Mouse (Mus musculus): ENCODE data around the gene Serhl. TPM values are rescaled to one million over a fixed set of nuclear protein-coding genes. Genes with fewer than 3 reads are reported as not detected.

Serhl gene
- polyA plus RNA-seq, 1 experiment from 2014 or later: 71.0 TPM

- Histone ChIP-seq H3K4me2 (ENCODE audit: low read depth, low read length) (no peak overlapping the region), H3K9me3 (ENCODE audit: control insufficient read depth, low read length) (no peaks in the 10 kb centered on the region), H3K9ac (ENCODE audit: low read depth, low read length) (no peak overlapping the region), H3K4me3 (ENCODE audit: low read length) (no peak overlapping the region), H3K4me1 (ENCODE audit: control insufficient read depth, insufficient read depth, low read length) (peaks cover 4% of the 10 kb centered on the region; the same call in 1 of the 2 replicates), H3K27ac (ENCODE audit: low read length) (no peak overlapping the region), H3K27me3 (replicated peaks; ENCODE audit: control insufficient read depth, insufficient read depth, low read length) (no peaks in the 10 kb centered on the region; the same call in 1 of the 2 replicates), H3K36me3 (ENCODE audit: control insufficient read depth, insufficient read depth, low read length) (no peaks in the 10 kb centered on the region)
- WGBS: 86% methylated on average over 5 of the region's 5 CpGs
- no peak for ATAC-seq
Observed at GRCm38 (mm10) chr15:83071752-83072151, 17.6 kb upstream of the Serhl start.

- peaks cover 4% of the 10 kb centered on the region; the same call in 1 of the 2 replicates for H3K4me1 ChIP-seq (ENCODE audit: control insufficient read depth, insufficient read depth, low read length)
- no peak overlapping the region for H3K4me3 ChIP-seq (ENCODE audit: low read length)
- no peaks in the 10 kb centered on the region for H3K36me3 ChIP-seq (ENCODE audit: control insufficient read depth, insufficient read depth, low read length)
- no peak overlapping the region for H3K4me2 ChIP-seq (ENCODE audit: low read depth, low read length)
- H3K27me3 ChIP-seq (replicated peaks; ENCODE audit: control insufficient read depth, insufficient read depth, low read length): no peaks in the 10 kb centered on the region; the same call in 1 of the 2 replicates
- no peak overlapping the region for H3K9ac ChIP-seq (ENCODE audit: low read depth, low read length)
- no peaks in the 10 kb centered on the region for H3K9me3 ChIP-seq (ENCODE audit: control insufficient read depth, low read length)
- ATAC-seq: no peak
- WGBS: 84% methylated on average over 4 of the region's 4 CpGs
- no peak overlapping the region for H3K27ac ChIP-seq (ENCODE audit: low read length)
Observed at GRCm38 (mm10) chr15:83074179-83074578, 15.1 kb upstream of the Serhl start.

- H3K27me3 ChIP-seq (replicated peaks; ENCODE audit: control insufficient read depth, insufficient read depth, low read length): no peaks in the 10 kb centered on the region; the same call in 1 of the 2 replicates
- no peaks in the 10 kb centered on the region for H3K36me3 ChIP-seq (ENCODE audit: control insufficient read depth, insufficient read depth, low read length)
- no peak for ATAC-seq
- no peak overlapping the region for H3K27ac ChIP-seq (ENCODE audit: low read length)
- H3K9me3 ChIP-seq (ENCODE audit: control insufficient read depth, low read length): no peaks in the 10 kb centered on the region
- no peaks in the 10 kb centered on the region for H3K4me1 ChIP-seq (ENCODE audit: control insufficient read depth, insufficient read depth, low read length)
- H3K4me2 ChIP-seq (ENCODE audit: low read depth, low read length): no peak overlapping the region
- no peak overlapping the region for H3K9ac ChIP-seq (ENCODE audit: low read depth, low read length)
- H3K4me3 ChIP-seq (ENCODE audit: low read length): no peak overlapping the region
- WGBS: 50% methylated on average over 27 of the region's 27 CpGs
Observed at GRCm38 (mm10) chr15:83075607-83076525, 13.4 kb upstream of the Serhl start.

GRCm38 (mm10) chr15:83083530-83083929, 5.8 kb upstream of the Serhl start:
- Histone ChIP-seq H3K4me2 (ENCODE audit: low read depth, low read length) (no peak overlapping the region), H3K4me3 (ENCODE audit: low read length) (no peak overlapping the region), H3K4me1 (ENCODE audit: control insufficient read depth, insufficient read depth, low read length) (peaks cover 4% of the 10 kb centered on the region; the same call in 1 of the 2 replicates), H3K36me3 (ENCODE audit: control insufficient read depth, insufficient read depth, low read length) (no peaks in the 10 kb centered on the region), H3K27ac (ENCODE audit: low read length) (no peak overlapping the region), H3K9ac (ENCODE audit: low read depth, low read length) (no peak overlapping the region), H3K27me3 (replicated peaks; ENCODE audit: control insufficient read depth, insufficient read depth, low read length) (no peaks in the 10 kb centered on the region), H3K9me3 (ENCODE audit: control insufficient read depth, low read length) (no peaks in the 10 kb centered on the region)
- WGBS: 69% methylated on average over 5 of the region's 5 CpGs
- ATAC-seq: no peak

- Histone ChIP-seq H3K27me3 (replicated peaks; ENCODE audit: control insufficient read depth, insufficient read depth, low read length) (no peaks in the 10 kb centered on the region), H3K9me3 (ENCODE audit: control insufficient read depth, low read length) (no peaks in the 10 kb centered on the region), H3K27ac (ENCODE audit: low read length) (no peak overlapping the region), H3K9ac (ENCODE audit: low read depth, low read length) (no peak overlapping the region), H3K4me3 (ENCODE audit: low read length) (no peak overlapping the region), H3K4me1 (ENCODE audit: control insufficient read depth, insufficient read depth, low read length) (peaks cover 8% of the 10 kb centered on the region), H3K4me2 (ENCODE audit: low read depth, low read length) (no peak overlapping the region), H3K36me3 (ENCODE audit: control insufficient read depth, insufficient read depth, low read length) (no peaks in the 10 kb centered on the region)
- ATAC-seq: no peak
- 57% methylated on average over 13 of the region's 13 CpGs for WGBS
Observed at GRCm38 (mm10) chr15:83084022-83084640, 5.2 kb upstream of the Serhl start.

GRCm38 (mm10) chr15:83085901-83086300, 3.4 kb upstream of the Serhl start:
- Histone ChIP-seq H3K9me3 (ENCODE audit: control insufficient read depth, low read length) (no peaks in the 10 kb centered on the region), H3K27ac (ENCODE audit: low read length) (no peak overlapping the region), H3K27me3 (replicated peaks; ENCODE audit: control insufficient read depth, insufficient read depth, low read length) (no peaks in the 10 kb centered on the region), H3K4me2 (ENCODE audit: low read depth, low read length) (no peak overlapping the region), H3K36me3 (ENCODE audit: control insufficient read depth, insufficient read depth, low read length) (no peaks in the 10 kb centered on the region), H3K4me1 (ENCODE audit: control insufficient read depth, insufficient read depth, low read length) (peaks cover 13% of the 10 kb centered on the region), H3K4me3 (ENCODE audit: low read length) (no peak overlapping the region), H3K9ac (ENCODE audit: low read depth, low read length) (no peak overlapping the region)
- 36% methylated on average over 7 of the region's 7 CpGs for WGBS
- no peak for ATAC-seq

GRCm38 (mm10) chr15:83086636-83087328, 2.5 kb upstream of the Serhl start:
- Histone ChIP-seq H3K4me3 (ENCODE audit: low read length) (no peak overlapping the region), H3K4me1 (ENCODE audit: control insufficient read depth, insufficient read depth, low read length) (peaks cover 14% of the 10 kb centered on the region), H3K27me3 (replicated peaks; ENCODE audit: control insufficient read depth, insufficient read depth, low read length) (no peaks in the 10 kb centered on the region), H3K36me3 (ENCODE audit: control insufficient read depth, insufficient read depth, low read length) (no peaks in the 10 kb centered on the region), H3K27ac (ENCODE audit: low read length) (no peak overlapping the region), H3K9ac (ENCODE audit: low read depth, low read length) (no peak overlapping the region), H3K9me3 (ENCODE audit: control insufficient read depth, low read length) (no peaks in the 10 kb centered on the region), H3K4me2 (ENCODE audit: low read depth, low read length) (no peak overlapping the region)
- ATAC-seq: no peak
- 84% methylated on average over 13 of the region's 13 CpGs for WGBS

GRCm38 (mm10) chr15:83088495-83089428, 544 bp upstream of the Serhl start:
- H3K4me1 ChIP-seq (ENCODE audit: control insufficient read depth, insufficient read depth, low read length): peaks cover 14% of the 10 kb centered on the region
- ATAC-seq: peak; percentile 67
- 0 out of 2 replicates have a peak overlapping the region, but pooled peaks have one; percentile 25 for H3K4me2 ChIP-seq (ENCODE audit: low read depth, low read length)
- H3K4me3 ChIP-seq (ENCODE audit: low read length): no peak overlapping the region
- no peak overlapping the region for H3K9ac ChIP-seq (ENCODE audit: low read depth, low read length)
- no peak overlapping the region for H3K27ac ChIP-seq (ENCODE audit: low read length)
- 11% methylated on average over 27 of the region's 27 CpGs for WGBS
- H3K27me3 ChIP-seq (replicated peaks; ENCODE audit: control insufficient read depth, insufficient read depth, low read length): no peaks in the 10 kb centered on the region
- H3K9me3 ChIP-seq (ENCODE audit: control insufficient read depth, low read length): no peaks in the 10 kb centered on the region
- no peaks in the 10 kb centered on the region for H3K36me3 ChIP-seq (ENCODE audit: control insufficient read depth, insufficient read depth, low read length)

Measured in intestine, embryonic 16.5 days (tissue).